Mouse (Mus musculus) limb, embryonic 10.5 days (tissue): ENCODE measurements around the gene Rexo1. TPM values are rescaled to one million over a fixed set of nuclear protein-coding genes. Genes with fewer than 3 reads are reported as not detected.

ENCODE experiments used
- DNase-seq: peaks from one replicate; pipeline ENCODE4 v3.0.0-alpha.2; 2017; ENCODE audit warnings: low spot score
- H3K27ac ChIP-seq: fragments of 300-500 bp; sonication (generic); 2 replicates; pipeline ENCODE4 v1.5.1; 2016; ENCODE audit warnings: mild to moderate bottlenecking
- H3K27me3 ChIP-seq: fragments of 300-500 bp; sonication (generic); 2 replicates; pipeline ENCODE4 v1.6.1; 2016; ENCODE audit warnings: low read depth, mild to moderate bottlenecking; ENCODE audit not compliant: poor library complexity, severe bottlenecking
- H3K36me3 ChIP-seq: fragments of 300-500 bp; sonication (generic); 2 replicates; pipeline ENCODE4 v1.6.1; 2016; ENCODE audit warnings: mild to moderate bottlenecking, moderate library complexity
- H3K4me1 ChIP-seq: fragments of 300-500 bp; sonication (generic); 2 replicates; pipeline ENCODE4 v1.6.1; 2016
- H3K4me3 ChIP-seq: fragments of 300-500 bp; sonication (generic); 2 replicates; pipeline ENCODE4 v1.5.1; 2016; ENCODE audit warnings: mild to moderate bottlenecking, moderate library complexity
- H3K9me3 ChIP-seq: fragments of 300-500 bp; sonication (generic); replicated peaks from 2 replicates; pipeline ENCODE4 v1.6.1; 2016; ENCODE audit warnings: mild to moderate bottlenecking
- WGBS: fragments of 180-500 bp; shearing (Covaris S2); methylation state at CpG from one replicate; pipeline ENCODE4 v1.1.7; 2016; 5-methylcytosine and 5-hydroxymethylcytosine counted together
- polyA plus RNA-seq: library from polyadenylated mRNA; unstranded; fragments of >200 nt; fragmentation: Nextera tagmentation; extraction: Ambion mirVana; gene quantifications from 2 replicates; pipeline ENCODE4 v1.2.1, GENCODE M21; 2016

Gene Rexo1
- polyA plus RNA-seq, 1 experiment from 2014 or later, result 42.6 TPM

DNA sequence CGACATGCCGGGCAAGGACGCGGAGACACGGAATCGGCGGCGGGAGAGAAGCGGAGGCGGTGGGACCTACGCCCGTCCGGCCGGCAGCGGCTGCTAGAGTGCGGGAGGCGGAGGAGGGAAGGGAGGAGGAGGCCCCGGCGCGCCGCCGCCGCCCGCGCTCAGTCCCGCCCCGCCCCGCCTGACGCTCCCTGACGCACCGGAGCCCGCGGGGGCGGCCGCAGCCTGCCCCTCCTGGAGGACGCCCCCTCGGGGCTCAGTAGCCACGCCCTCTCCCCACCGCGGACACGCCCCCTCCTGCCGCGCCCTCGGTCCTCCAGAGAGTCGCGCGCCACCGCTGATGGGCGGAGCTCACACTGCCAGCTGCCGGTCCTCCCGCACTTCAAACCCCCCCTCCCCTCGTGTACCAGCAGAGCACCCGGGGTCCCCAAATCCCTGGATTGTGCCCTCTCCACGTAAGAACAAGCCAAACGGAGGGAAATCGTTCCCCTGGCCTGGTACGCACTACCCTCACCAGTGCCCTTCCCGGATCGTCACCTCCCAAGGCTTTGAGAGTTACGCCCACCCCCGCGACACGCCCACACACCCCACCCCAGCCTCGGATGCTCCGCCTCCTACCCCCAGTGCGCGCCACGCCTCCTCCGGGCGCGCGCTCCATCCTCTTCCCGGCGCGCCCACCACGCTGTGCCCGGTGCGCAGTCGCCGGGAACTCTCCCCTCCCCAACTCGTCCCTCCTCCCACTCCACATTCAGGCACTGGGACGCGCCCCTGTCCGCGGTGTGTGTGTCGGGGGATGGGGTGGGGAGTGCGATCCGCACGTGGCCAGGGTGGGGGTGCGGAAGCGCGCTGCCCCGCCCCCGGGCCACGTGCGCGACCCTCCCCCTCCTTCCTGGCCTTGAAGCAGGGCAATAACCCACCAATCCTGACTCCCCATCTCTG lies 16.1 kb upstream of the Rexo1 start, which contains the start of gene Klf16:
Klf16 (minus strand) TSS at position 127 of the 936 bp plus-strand sequence.
- peaks cover 67% of the 10 kb centered on the region for H3K4me1 ChIP-seq
- peak; percentile 99 for DNase-seq
- H3K4me3 ChIP-seq, result peak within 1 kb of the TSS; percentile 89
- no peaks in the 10 kb centered on the region for H3K9me3 ChIP-seq
- under 1% methylated on average over 83 of the region's 97 CpGs for WGBS
- H3K36me3 ChIP-seq, result peaks cover 19% of the 10 kb centered on the region
- H3K27me3 ChIP-seq, result no peaks in the 10 kb centered on the region
- H3K27ac ChIP-seq, result peak within 1 kb of the TSS; percentile 91

GRCm38 (mm10) chr10:80576351-80577194 lies 15.2 kb upstream of the Rexo1 start:
- peak; percentile 76 for DNase-seq

DNA sequence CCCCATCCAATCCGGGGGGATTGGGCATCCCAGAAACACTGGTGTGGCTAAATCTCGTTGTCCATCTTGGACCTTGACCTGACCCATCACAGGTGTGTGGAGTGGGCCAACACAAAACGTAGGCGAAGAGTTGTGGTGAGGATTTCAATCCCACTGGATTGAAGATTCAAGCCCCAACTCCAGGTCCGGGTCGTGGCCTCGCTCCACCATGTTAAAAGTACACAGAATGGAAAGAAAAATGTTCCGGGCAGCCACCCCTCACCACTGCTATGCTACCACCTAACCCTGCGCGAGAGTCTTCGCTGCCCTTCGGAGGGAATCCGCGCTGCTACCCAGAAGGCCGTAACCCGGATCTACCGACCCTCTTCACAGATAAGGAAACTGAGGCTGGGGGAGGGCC lies 14.6 kb upstream of the Rexo1 start:
- Histone ChIP-seq H3K27ac (peak overlapping the region; percentile 91; the same call in 1 of the 2 replicates), H3K4me3 (peak overlapping the region; percentile 89), H3K4me1 (peaks cover 82% of the 10 kb centered on the region), H3K36me3 (peaks cover 7% of the 10 kb centered on the region), H3K9me3 (no peaks in the 10 kb centered on the region), H3K27me3 (no peaks in the 10 kb centered on the region)
- WGBS, result 17% methylated on average over 17 of the region's 17 CpGs
- no peak for DNase-seq

More at GRCm38 (mm10) chr10:80576351-80577194, 15.2 kb upstream of the Rexo1 start:
- Histone ChIP-seq H3K27me3 (no peaks in the 10 kb centered on the region), H3K4me3 (peak overlapping the region; percentile 89), H3K9me3 (no peaks in the 10 kb centered on the region), H3K4me1 (peaks cover 76% of the 10 kb centered on the region), H3K27ac (peak overlapping the region; percentile 91), H3K36me3 (peaks cover 12% of the 10 kb centered on the region)
- WGBS, result under 1% methylated on average over 91 of the region's 96 CpGs

DNA sequence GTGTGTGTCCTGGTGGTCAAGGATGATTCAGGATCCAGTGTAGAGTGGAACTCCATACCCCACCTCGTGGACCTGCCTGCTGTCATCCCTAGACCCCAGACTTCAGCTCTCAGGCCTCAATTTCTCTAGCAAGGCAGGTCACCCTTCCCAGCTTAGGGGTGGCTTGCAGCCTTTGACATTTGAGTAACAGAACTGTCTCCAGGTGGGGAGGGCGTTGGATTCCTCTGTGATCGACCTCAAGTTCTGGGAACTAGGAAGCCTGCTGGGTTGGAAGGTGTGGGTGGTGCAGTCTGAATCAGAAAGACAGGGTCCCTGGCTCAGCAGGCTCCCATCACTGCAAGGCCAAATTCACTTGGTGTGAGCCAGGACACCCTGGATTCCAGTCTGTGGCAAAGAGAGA lies 13.5 kb upstream of the Rexo1 start:
- WGBS, result 85% methylated on average over 3 of the region's 3 CpGs
- no peaks in the 10 kb centered on the region for H3K27me3 ChIP-seq
- H3K4me1 ChIP-seq, result peaks cover 93% of the 10 kb centered on the region
- H3K9me3 ChIP-seq, result no peaks in the 10 kb centered on the region
- H3K36me3 ChIP-seq, result peaks cover 6% of the 10 kb centered on the region; the same call in 1 of the 2 replicates
- no peak overlapping the region for H3K27ac ChIP-seq
- no peak for DNase-seq
- H3K4me3 ChIP-seq, result peak overlapping the region; percentile 89; the same call in 1 of the 2 replicates

DNA sequence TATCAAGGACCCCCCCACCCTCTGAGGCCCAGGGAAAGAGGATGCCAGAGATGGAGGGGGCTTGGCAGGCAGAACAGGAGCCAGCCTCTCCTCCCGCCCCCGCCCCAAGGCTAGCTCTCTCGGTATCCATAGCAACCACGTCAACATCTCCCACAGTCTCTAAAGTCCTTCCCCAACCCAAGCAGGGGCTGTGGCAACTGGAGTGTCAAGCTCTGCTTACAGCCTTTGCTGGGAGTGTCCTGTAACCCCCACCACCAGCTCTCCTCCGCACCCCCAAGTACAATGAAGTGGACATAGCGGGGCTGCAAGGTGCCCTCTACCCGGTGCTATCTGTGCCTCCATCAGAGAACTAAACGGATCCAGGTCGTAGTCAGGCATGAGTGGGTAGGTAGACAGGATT lies 12.6 kb upstream of the Rexo1 start:
- H3K4me3 ChIP-seq, result no peak overlapping the region
- peaks cover 94% of the 10 kb centered on the region for H3K4me1 ChIP-seq
- H3K27me3 ChIP-seq, result no peaks in the 10 kb centered on the region
- H3K9me3 ChIP-seq, result no peaks in the 10 kb centered on the region
- no peak for DNase-seq
- H3K36me3 ChIP-seq, result peaks cover 8% of the 10 kb centered on the region
- H3K27ac ChIP-seq, result no peak overlapping the region
- 72% methylated on average over 9 of the region's 9 CpGs for WGBS

DNA sequence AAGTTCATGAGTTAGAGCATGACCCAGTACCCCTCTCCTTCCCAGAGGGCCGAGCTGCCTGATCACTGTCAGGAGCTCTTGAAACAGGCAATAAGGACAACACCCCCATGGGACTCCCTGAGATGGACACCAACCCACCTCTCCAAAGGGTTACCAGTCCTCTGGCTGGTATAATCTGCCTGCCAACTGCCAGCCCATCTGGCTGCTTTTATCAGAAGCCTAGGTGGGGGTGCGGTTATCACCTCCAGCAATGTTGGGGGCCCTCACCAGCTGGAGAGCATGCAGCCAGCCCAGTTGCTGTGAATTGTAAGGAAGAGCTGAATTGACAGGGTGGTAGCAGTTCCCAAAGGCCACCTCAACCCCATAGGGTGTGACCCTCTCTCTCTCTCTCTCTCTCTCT lies 11.1 kb upstream of the Rexo1 start:
- Histone ChIP-seq H3K4me3 (no peak overlapping the region), H3K4me1 (peaks cover 84% of the 10 kb centered on the region), H3K27me3 (no peaks in the 10 kb centered on the region), H3K9me3 (no peaks in the 10 kb centered on the region), H3K27ac (0 out of 2 replicates have a peak overlapping the region, but pooled peaks have one; percentile 86), H3K36me3 (peaks cover 23% of the 10 kb centered on the region)
- DNase-seq, result no peak
- WGBS, result 86% methylated on average over 2 of the region's 2 CpGs

DNA sequence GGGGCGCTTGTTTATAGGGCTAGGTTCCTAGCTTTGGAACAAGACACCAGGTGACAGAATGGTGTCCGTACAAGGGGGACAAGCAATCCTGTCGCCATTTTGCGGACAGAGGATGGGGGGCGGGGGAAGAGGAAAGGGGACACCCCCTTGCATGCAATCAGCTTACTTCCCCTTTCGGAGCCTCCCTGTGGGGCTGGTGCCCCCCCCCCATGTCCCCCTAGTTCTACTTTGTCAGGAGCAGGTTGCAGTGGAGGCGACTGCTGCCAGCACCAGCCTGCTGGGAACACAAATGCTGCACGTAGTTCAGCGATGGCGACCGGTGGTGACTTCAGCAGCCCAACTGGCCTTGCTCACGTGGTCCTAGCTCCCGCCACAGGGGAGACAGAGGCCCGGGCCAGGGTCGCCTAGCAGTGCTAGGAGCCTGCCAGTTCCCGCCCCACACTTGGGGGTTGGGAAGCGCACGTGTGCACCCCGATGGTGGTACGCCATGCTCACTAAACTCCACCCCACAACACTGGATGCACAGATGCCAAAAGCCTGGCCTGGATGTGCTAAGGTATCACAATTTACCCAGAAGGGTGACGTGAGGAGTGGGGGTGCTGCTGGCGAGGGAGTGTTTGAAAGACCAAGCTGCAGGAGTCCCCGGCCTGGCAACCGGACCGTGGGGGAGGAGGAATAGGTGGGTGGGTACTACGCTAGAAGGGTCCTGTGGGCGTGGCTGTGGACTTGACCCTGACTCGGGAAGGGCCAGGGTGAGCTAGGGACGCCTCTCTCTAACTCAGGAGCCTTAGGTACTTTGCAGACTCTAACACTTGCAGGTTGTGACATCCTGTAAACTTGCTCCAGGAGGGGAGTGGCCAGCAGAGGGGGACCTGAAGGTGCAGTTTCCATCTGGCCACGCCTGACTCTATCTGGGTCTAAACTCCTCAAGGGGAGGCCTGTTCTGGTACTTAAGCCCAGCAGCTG lies 9.8 kb upstream of the Rexo1 start:
- peaks cover 28% of the 10 kb centered on the region for H3K36me3 ChIP-seq
- 22% methylated on average over 30 of the region's 30 CpGs for WGBS

GRCm38 (mm10) chr10:80570419-80570818 lies 9.1 kb upstream of the Rexo1 start:
- WGBS, result 93% methylated on average over 10 of the region's 10 CpGs
- Histone ChIP-seq H3K4me1 (peaks cover 71% of the 10 kb centered on the region), H3K36me3 (peaks cover 30% of the 10 kb centered on the region), H3K27me3 (no peaks in the 10 kb centered on the region), H3K4me3 (peak overlapping the region; percentile 44), H3K9me3 (no peaks in the 10 kb centered on the region), H3K27ac (peak overlapping the region; percentile 86)
- DNase-seq, result no peak

More for the DNA sequence above, 9.8 kb upstream of the Rexo1 start:
- Histone ChIP-seq H3K4me1 (peaks cover 78% of the 10 kb centered on the region), H3K4me3 (peak overlapping the region; percentile 44), H3K9me3 (no peaks in the 10 kb centered on the region), H3K27ac (peak overlapping the region; percentile 86), H3K27me3 (no peaks in the 10 kb centered on the region)
- peak; percentile 62 for DNase-seq

DNA sequence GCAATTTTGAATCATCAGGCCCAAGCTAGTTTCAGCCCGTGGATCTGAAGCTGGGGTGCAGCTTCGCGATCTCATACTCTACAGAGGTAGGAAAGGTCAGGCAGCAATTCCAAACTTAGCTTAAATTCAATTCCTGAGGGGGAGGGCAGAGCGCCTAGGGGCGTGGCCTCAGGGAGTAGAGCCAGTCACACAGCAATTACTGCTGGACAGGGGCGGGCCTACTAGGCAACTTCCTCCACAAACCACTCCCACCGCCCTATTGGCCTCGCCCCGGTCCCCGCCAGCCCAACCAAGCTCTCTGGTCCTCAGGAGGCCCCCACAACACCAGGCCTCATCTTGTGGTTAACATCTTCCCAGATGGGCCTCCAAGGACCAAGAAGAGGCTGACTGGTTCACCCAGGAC lies 8.3 kb upstream of the Rexo1 start:
- no peaks in the 10 kb centered on the region for H3K27me3 ChIP-seq
- H3K4me3 ChIP-seq, result peak overlapping the region; percentile 44
- peak overlapping the region; percentile 86 for H3K27ac ChIP-seq
- peaks cover 64% of the 10 kb centered on the region for H3K4me1 ChIP-seq
- H3K9me3 ChIP-seq, result no peaks in the 10 kb centered on the region
- WGBS, result 29% methylated on average over 10 of the region's 10 CpGs
- peak; percentile 61 for DNase-seq
- peaks cover 30% of the 10 kb centered on the region for H3K36me3 ChIP-seq

DNA sequence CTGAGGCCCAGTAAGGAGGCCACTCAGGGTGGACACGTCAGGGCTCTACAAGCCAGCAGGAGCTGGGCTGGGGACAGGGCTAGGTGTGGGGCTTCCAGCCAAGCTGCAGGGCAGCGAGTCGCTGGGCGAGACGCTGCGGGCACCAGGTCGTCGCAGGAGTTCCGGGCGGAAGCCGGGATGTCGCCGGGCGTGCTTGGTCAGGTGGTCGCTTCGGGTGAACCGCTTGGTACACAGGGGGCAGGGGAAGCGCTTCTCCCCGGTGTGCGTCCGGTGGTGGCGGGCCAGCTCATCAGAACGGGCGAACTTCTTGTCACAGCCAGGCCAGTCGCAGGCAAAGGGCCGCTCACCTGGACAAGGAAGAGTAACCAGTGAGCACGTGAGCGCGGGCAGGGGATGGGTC lies 7.5 kb upstream of the Rexo1 start:
- no peak for DNase-seq
- H3K27me3 ChIP-seq, result no peaks in the 10 kb centered on the region
- H3K4me1 ChIP-seq, result peaks cover 57% of the 10 kb centered on the region
- H3K27ac ChIP-seq, result no peak overlapping the region
- 96% methylated on average over 29 of the region's 29 CpGs for WGBS
- no peaks in the 10 kb centered on the region for H3K9me3 ChIP-seq
- H3K36me3 ChIP-seq, result peaks cover 31% of the 10 kb centered on the region
- no peak overlapping the region for H3K4me3 ChIP-seq

DNA sequence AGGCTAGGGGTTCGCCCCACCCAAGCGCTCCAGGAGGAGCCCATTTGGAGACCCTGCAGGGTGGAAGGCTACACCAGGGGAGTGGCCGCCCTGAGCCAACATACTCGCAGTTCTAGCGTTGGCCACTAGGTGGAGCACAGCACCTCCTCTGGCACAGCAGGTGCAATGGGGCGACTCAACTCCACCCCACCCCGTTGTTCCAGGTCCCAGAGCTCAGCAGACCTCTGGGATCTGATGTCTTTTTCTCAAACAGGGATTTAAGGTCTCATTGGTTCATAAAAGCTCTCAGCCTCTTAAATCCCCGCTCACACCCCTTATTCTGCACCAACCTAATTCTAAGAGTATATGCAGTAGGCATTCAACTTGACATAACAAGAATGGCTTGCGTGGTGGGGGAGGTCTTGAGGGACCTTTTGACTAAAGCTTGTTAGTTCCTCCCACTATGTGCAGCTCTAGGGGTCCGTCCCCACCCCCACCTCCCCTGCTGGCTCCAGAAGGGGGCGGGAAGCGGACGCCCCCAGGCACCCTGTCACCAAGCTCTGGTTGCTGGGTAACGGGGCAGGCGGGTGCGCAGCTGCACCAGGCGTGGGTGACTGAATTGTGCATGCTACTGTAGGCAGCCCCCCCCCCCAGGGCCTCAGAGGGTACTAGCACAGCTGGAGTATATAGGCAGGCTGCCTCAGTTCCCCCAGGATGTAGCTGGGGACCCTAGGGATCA lies 5.2 kb upstream of the Rexo1 start:
- DNase-seq, result peak; percentile 91
- 32% methylated on average over 17 of the region's 17 CpGs for WGBS
- Histone ChIP-seq H3K4me3 (no peak overlapping the region), H3K4me1 (peaks cover 45% of the 10 kb centered on the region), H3K9me3 (no peaks in the 10 kb centered on the region), H3K27ac (no peak overlapping the region), H3K36me3 (peaks cover 33% of the 10 kb centered on the region), H3K27me3 (no peaks in the 10 kb centered on the region)
